Mouse (Mus musculus): Measurements from ENCODE around the gene Tab3.

Tab3 gene

GRCm38 (mm10) chrX:85573532-85574181 lies at the start of gene Tab3:
Tab3 (plus strand) TSS chrX:85574022.
- peak; percentile 97 for DNase-seq

- no peak for DNase-seq
These were observed 48.3 kb upstream of the Tab3 start for GRCm38 (mm10) chrX:85525545-85525944.

- DNase-seq: no peak
These were observed 47.4 kb upstream of the Tab3 start for GRCm38 (mm10) chrX:85526263-85527019.

GRCm38 (mm10) chrX:85558931-85559330 lies 14.9 kb upstream of the Tab3 start:
- no peak for DNase-seq

- DNase-seq: no peak
These were observed 7.6 kb upstream of the Tab3 start for GRCm38 (mm10) chrX:85566256-85566655.

- peak; percentile 69 for DNase-seq
These were observed 340 bp downstream of the Tab3 start for GRCm38 (mm10) chrX:85574182-85574541.

GRCm38 (mm10) chrX:85576310-85576709 lies 2.5 kb downstream of the Tab3 start:
- DNase-seq: peak; percentile 71

- peak; percentile 38 for DNase-seq
These were observed 6.9 kb downstream of the Tab3 start for GRCm38 (mm10) chrX:85580768-85581167.

- no peak for DNase-seq
These were observed 8.7 kb downstream of the Tab3 start for GRCm38 (mm10) chrX:85582517-85582916.

- DNase-seq: peak; percentile 32
These were observed 11.8 kb downstream of the Tab3 start for GRCm38 (mm10) chrX:85585575-85585974.

- peak; percentile 66 for DNase-seq
These were observed 40.9 kb downstream of the Tab3 start for GRCm38 (mm10) chrX:85614701-85615100.

- DNase-seq: no peak
These were observed 72.5 kb downstream of the Tab3 start for GRCm38 (mm10) chrX:85646204-85646777.

- DNase-seq: peak; percentile 11
These were observed 103.0 kb downstream of the Tab3 start for GRCm38 (mm10) chrX:85676808-85677207.

GRCm38 (mm10) chrX:85682125-85682524 lies 108.3 kb downstream of the Tab3 start:
- DNase-seq: no peak

GRCm38 (mm10) chrX:85683723-85684122 lies 109.9 kb downstream of the Tab3 start:
- DNase-seq: no peak
